Mouse (Mus musculus): Measurements from ENCODE around the gene Rasa4. TPM values are rescaled to one million over a fixed set of nuclear protein-coding genes. Genes with fewer than 3 reads are reported as not detected.
"Not testable (repeated sequence)": the region's sequence is repeated elsewhere in the genome, so short reads cannot be mapped to it uniquely, and the experiment has no call there.

Rasa4 gene
- polyA plus RNA-seq, 1 experiment, result 32.7 TPM

DNA sequence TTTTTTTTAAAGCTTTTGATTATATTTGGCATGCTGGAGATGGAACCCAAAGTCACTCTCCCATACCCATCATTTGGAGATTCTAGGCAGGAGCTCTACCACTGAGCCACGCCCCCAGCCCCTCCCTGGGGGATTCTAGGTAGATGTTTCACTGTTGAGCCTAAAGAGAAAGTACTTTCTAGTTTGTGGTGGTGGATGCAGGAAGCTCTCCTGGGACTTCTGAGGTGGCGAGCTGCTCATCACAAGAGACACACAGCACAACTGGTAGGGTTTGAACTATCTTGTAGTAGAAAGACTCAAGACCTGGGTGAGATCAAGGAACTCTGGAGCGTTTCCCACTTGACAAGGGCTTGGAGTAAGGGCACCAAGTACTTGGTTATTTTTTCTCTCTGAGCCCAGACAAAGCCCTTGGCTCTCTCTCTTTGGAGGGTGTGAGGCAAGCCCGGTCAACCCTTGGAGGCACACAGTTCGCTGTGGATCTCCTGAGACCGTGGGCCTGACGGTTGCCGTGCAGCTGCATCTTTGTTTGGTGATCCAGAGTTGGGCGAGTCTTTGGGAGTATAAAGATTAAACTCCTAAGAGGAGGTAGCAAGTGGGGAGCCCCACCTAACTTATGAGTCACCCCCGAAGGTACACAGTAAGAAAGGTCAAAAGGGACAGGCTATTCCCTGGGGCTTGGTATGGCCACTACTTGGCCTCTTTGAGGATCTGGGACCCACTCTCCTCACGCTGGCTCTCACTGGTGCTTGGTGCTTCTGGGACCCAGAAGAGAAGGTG lies 29.2 kb upstream of the Rasa4 start, which contains the start of gene Upk3bl:
TSS of gene Upk3bl (plus strand) at position 192 of the 777 bp plus-strand sequence.
- DNase-seq, result no peak
- no peak within 1 kb of the TSS for H3K27ac ChIP-seq (ENCODE audit: insufficient read depth, low read length)
- 90% methylated on average over 11 of the region's 11 CpGs for WGBS
- no peaks in the 10 kb centered on the region for H3K27me3 ChIP-seq (ENCODE audit: control insufficient read depth, insufficient read depth, low read length)
- H3K4me1 ChIP-seq (ENCODE audit: control insufficient read depth, insufficient read depth, low read length), result no peaks in the 10 kb centered on the region
- TF ChIP-seq CTCF (IDR thresholded peaks at IDR 0.05; ENCODE audit: borderline replicate concordance, insufficient read depth, low read depth, low read length), result no peak
- no peak for TF ChIP-seq POLR2A (IDR thresholded peaks at IDR 0.05; ENCODE audit: borderline replicate concordance, insufficient read depth, low read length)
- no peak within 1 kb of the TSS for H3K4me3 ChIP-seq (replicated peaks; ENCODE audit: insufficient read depth, low read depth, low read length)

DNA sequence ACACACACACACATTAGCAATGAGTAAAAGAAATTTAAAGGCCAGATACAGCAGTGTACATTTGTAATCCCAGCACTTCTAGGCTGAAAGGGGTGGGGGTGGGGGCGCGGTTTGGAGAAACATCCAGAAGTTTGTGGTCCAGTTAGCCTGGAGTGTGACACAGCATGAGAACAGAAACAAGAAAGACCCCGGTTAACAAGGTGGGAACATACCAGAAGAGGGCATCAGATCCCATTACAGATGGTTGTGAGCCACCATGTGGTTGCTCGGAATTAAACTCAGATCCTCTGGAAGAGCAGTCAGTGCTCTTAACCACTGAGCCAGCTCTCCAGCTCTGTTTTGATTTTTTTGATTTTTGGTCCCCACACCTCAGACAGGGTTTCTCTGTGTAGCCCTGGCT lies 27.7 kb upstream of the Rasa4 start:
- Histone ChIP-seq H3K4me1 (ENCODE audit: control insufficient read depth, insufficient read depth, low read length) (no peaks in the 10 kb centered on the region), H3K27ac (ENCODE audit: insufficient read depth, low read length) (no peak overlapping the region), H3K4me3 (replicated peaks; ENCODE audit: insufficient read depth, low read depth, low read length) (no peak overlapping the region), H3K27me3 (ENCODE audit: control insufficient read depth, insufficient read depth, low read length) (no peaks in the 10 kb centered on the region)
- TF ChIP-seq CTCF (IDR thresholded peaks at IDR 0.05; ENCODE audit: borderline replicate concordance, insufficient read depth, low read depth, low read length) (no peak), POLR2A (IDR thresholded peaks at IDR 0.05; ENCODE audit: borderline replicate concordance, insufficient read depth, low read length) (no peak)
- WGBS, result 37% methylated on average over 4 of the region's 4 CpGs
- DNase-seq, result no peak

DNA sequence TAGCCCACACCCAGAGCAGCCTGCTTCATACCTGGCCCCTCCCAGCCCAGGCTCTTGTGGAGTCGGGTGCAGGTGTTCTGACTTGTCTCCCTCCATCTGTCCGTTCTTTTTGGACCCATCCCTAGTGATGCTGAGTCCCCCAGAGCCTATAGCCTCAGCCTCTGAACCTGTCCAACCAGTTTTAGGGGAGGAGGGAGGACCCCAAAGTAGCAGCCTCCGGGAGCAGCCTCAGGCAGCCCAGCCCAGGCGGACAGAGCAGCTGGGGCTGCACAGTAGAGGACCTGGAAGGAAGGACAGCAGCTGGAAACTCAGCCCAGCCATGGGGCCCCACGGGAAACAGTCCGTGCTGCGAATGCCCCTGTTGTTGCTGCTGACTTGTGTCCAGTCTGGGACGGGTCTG lies 26.6 kb upstream of the Rasa4 start:
- 13% methylated on average over 8 of the region's 8 CpGs for WGBS
- TF ChIP-seq CTCF (IDR thresholded peaks at IDR 0.05; ENCODE audit: borderline replicate concordance, insufficient read depth, low read depth, low read length) (no peak), POLR2A (IDR thresholded peaks at IDR 0.05; ENCODE audit: borderline replicate concordance, insufficient read depth, low read length) (no peak)
- no peak for DNase-seq
- no peaks in the 10 kb centered on the region for H3K27me3 ChIP-seq (ENCODE audit: control insufficient read depth, insufficient read depth, low read length)
- no peak overlapping the region for H3K27ac ChIP-seq (ENCODE audit: insufficient read depth, low read length)
- no peak overlapping the region for H3K4me3 ChIP-seq (replicated peaks; ENCODE audit: insufficient read depth, low read depth, low read length)
- H3K4me1 ChIP-seq (ENCODE audit: control insufficient read depth, insufficient read depth, low read length), result no peaks in the 10 kb centered on the region

GRCm38 (mm10) chr5:136061567-136061966 lies 22.1 kb upstream of the Rasa4 start:
- H3K4me1 ChIP-seq (ENCODE audit: control insufficient read depth, insufficient read depth, low read length), result no peaks in the 10 kb centered on the region
- no peak overlapping the region for H3K27ac ChIP-seq (ENCODE audit: insufficient read depth, low read length)
- peak; percentile 49 to 71 for DNase-seq
- no peaks in the 10 kb centered on the region for H3K27me3 ChIP-seq (ENCODE audit: control insufficient read depth, insufficient read depth, low read length)
- no peak overlapping the region for H3K4me3 ChIP-seq (replicated peaks; ENCODE audit: insufficient read depth, low read depth, low read length)
- 12% methylated on average over 12 of the region's 12 CpGs for WGBS
- TF ChIP-seq POLR2A (IDR thresholded peaks at IDR 0.05; ENCODE audit: borderline replicate concordance, insufficient read depth, low read length) (no peak), CTCF (IDR thresholded peaks at IDR 0.05; ENCODE audit: borderline replicate concordance, insufficient read depth, low read depth, low read length) (peak; percentile 82)

GRCm38 (mm10) chr5:136063920-136064319 lies 19.8 kb upstream of the Rasa4 start:
- no peak overlapping the region for H3K27ac ChIP-seq (ENCODE audit: insufficient read depth, low read length)
- no peaks in the 10 kb centered on the region for H3K4me1 ChIP-seq (ENCODE audit: control insufficient read depth, insufficient read depth, low read length)
- 90% methylated on average over 10 of the region's 10 CpGs for WGBS
- TF ChIP-seq CTCF (IDR thresholded peaks at IDR 0.05; ENCODE audit: borderline replicate concordance, insufficient read depth, low read depth, low read length), result no peak
- TF ChIP-seq POLR2A (IDR thresholded peaks at IDR 0.05; ENCODE audit: borderline replicate concordance, insufficient read depth, low read length), result no peak
- no peak for DNase-seq
- no peaks in the 10 kb centered on the region for H3K27me3 ChIP-seq (ENCODE audit: control insufficient read depth, insufficient read depth, low read length)
- H3K4me3 ChIP-seq (replicated peaks; ENCODE audit: insufficient read depth, low read depth, low read length), result no peak overlapping the region

- H3K4me1 ChIP-seq (ENCODE audit: control insufficient read depth, insufficient read depth, low read length); DNase-seq; H3K27ac ChIP-seq (ENCODE audit: insufficient read depth, low read length); H3K27me3 ChIP-seq (ENCODE audit: control insufficient read depth, insufficient read depth, low read length); H3K4me3 ChIP-seq (replicated peaks; ENCODE audit: insufficient read depth, low read depth, low read length): not testable (repeated sequence)
- WGBS, result 42% methylated on average over 11 of the region's 11 CpGs
Measured at GRCm38 (mm10) chr5:136066404-136067148, 17.1 kb upstream of the Rasa4 start.

GRCm38 (mm10) chr5:136069411-136069810 lies 14.3 kb upstream of the Rasa4 start:
- DNase-seq, result no peak
- H3K27me3 ChIP-seq (ENCODE audit: control insufficient read depth, insufficient read depth, low read length), result no peaks in the 10 kb centered on the region
- TF ChIP-seq POLR2A (IDR thresholded peaks at IDR 0.05; ENCODE audit: borderline replicate concordance, insufficient read depth, low read length) (no peak), CTCF (IDR thresholded peaks at IDR 0.05; ENCODE audit: borderline replicate concordance, insufficient read depth, low read depth, low read length) (no peak)
- H3K4me1 ChIP-seq (ENCODE audit: control insufficient read depth, insufficient read depth, low read length), result no peaks in the 10 kb centered on the region
- H3K4me3 ChIP-seq (replicated peaks; ENCODE audit: insufficient read depth, low read depth, low read length), result no peak overlapping the region
- 65% methylated on average over 2 of the region's 2 CpGs for WGBS
- no peak overlapping the region for H3K27ac ChIP-seq (ENCODE audit: insufficient read depth, low read length)

DNA sequence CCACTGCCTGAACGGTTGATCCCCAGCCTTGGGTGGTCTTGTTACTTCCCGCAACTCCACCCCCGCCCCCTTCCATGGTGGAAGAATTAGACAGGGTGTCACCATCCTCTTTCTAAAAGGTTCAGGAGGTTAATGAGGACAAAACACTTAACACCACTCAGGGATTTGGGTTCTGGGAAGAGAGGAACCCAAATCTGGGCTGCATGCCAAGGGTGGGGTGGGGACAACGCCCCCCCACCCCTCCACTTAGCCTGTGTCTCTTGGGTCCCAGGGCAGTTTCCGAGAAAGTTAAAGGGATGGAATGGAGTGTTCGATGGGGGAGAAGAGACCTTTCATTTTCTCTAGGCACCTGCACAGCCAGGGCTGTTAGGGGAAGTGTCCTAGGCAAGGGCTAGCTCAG lies 10.7 kb upstream of the Rasa4 start:
- H3K4me1 ChIP-seq (ENCODE audit: control insufficient read depth, insufficient read depth, low read length), result no peaks in the 10 kb centered on the region

More for the DNA sequence above, 10.7 kb upstream of the Rasa4 start:
- WGBS, result 45% methylated on average over 6 of the region's 6 CpGs
- H3K27ac ChIP-seq (ENCODE audit: insufficient read depth, low read length), result no peak overlapping the region
- H3K27me3 ChIP-seq (ENCODE audit: control insufficient read depth, insufficient read depth, low read length), result no peaks in the 10 kb centered on the region
- no peak overlapping the region for H3K4me3 ChIP-seq (replicated peaks; ENCODE audit: insufficient read depth, low read depth, low read length)
- DNase-seq, result no peak
- TF ChIP-seq CTCF (IDR thresholded peaks at IDR 0.05; ENCODE audit: borderline replicate concordance, insufficient read depth, low read depth, low read length), result no peak
- TF ChIP-seq POLR2A (IDR thresholded peaks at IDR 0.05; ENCODE audit: borderline replicate concordance, insufficient read depth, low read length), result no peak

Measured in cerebellum, adult 2 months (tissue).